Mouse (Mus musculus): ENCODE measurements at regions not wholly inside any gene's neighbourhood (a gene's known extent, or its start where the extent isn't known, plus 50 kb on each side); places are given as distances from the start of the nearest gene placed in this dataset.
A peak's percentile ranks its signal among the peaks of the same experiment; 100 is the strongest.

DNA sequence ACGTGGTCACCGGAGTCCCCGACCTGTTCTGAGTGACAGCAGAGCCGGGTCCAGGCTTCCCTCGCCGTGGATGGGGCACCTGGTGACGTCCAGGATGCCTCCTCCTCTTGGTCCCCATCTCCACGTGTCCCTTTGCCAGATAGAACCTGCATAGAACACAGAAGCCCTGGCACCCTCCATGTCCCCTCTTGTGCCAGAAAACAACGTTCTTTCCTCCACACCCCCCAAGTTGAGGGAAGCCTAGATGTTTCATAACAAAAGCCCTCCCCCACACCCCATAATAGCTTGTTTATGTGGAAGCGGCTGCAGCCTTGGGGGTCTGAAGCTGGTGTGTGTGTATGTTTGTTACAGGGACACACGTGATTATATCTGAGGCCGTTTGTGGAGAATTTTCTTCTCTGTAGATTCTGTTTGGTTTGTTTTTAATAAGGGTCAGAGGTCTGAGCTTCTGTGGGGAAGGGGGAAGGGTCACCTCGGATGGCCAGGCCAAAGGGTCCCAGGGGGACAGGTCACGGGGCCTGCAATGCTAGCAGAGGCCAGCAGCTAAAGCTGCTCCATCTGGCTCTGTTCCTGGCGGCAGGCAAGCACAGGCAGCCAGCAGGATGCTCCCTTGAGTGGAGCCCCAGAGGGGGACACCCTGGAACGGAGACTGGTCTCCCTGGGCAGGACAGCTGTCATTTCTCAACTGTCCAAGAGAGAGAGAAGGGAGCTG lies 64.2 kb downstream of the Cstad start:
- TF ChIP-seq MEF2A (IDR thresholded peaks at IDR 0.05; ENCODE audit: extremely low read depth, insufficient replicate concordance, low read depth, low read length, poor library complexity, severe bottlenecking) (no peak), USF1 (IDR thresholded peaks at IDR 0.05; ENCODE audit: low read depth, low read length) (peak; percentile 38; the same call in 1 of the 2 replicates), POLR2AphosphoS2 (IDR thresholded peaks at IDR 0.05; ENCODE audit: low read length) (no peak), MAX (IDR thresholded peaks at IDR 0.05; ENCODE audit: low read length) (peak; percentile 63; the same call in 1 of the 2 replicates), MAFK (IDR thresholded peaks at IDR 0.05; ENCODE audit: borderline replicate concordance, low read depth, low read length) (no peak), BHLHE40 (IDR thresholded peaks at IDR 0.05; ENCODE audit: borderline replicate concordance, low read depth, low read length) (no peak), NELFE (IDR thresholded peaks at IDR 0.05; ENCODE audit: low read depth, low read length) (no peak), TBP (IDR thresholded peaks at IDR 0.05; ENCODE audit: low read depth, low read length) (0 out of 2 replicates have a peak, but pooled peaks have one; percentile 1)
- Histone ChIP-seq H3K27ac (ENCODE audit: control insufficient read depth, low read depth, low read length) (peak overlapping the region; percentile 49), H3K79me2 (ENCODE audit: control insufficient read depth, insufficient read depth, low read length, poor library complexity) (peaks cover 3% of the 10 kb centered on the region; the same call in 1 of the 2 replicates), H3K36me3 (ENCODE audit: control insufficient read depth in 1 of 2, insufficient read depth in 2 of 2, low read length in 2 of 2) (peaks cover 0 to 16% of the 10 kb centered on the region in 2 experiments; a peak in 2 of 4 replicates), H3K4me1 (ENCODE audit: control insufficient read depth in 1 of 2, insufficient read depth in 2 of 2, low read length in 2 of 2) (peaks cover 7 to 14% of the 10 kb centered on the region in 2 experiments; a peak in 3 of 4 replicates), H3K9ac (ENCODE audit: control insufficient read depth, low read depth, low read length, poor library complexity, severe bottlenecking) (peak overlapping the region; percentile 82), H3K4me3 (ENCODE audit: control insufficient read depth in 1 of 2, insufficient read depth in 1 of 2, low read depth in 2 of 2, low read length in 2 of 2) (peak overlapping the region; percentile 34 to 62), H3K9me3 (replicated peaks; ENCODE audit: insufficient read depth, low read length) (no peaks in the 10 kb centered on the region), H3K27me3 (ENCODE audit: control insufficient read depth in 1 of 2, insufficient read depth in 2 of 2, low read length in 2 of 2) (peaks cover 0 to 2% of the 10 kb centered on the region in 2 experiments; a peak in 2 of 4 replicates)
- no peak for DNase-seq (ENCODE audit: low read depth, low spot score)
